Mouse (Mus musculus) stomach, postnatal 0 days (tissue): ENCODE results near the gene Coq9.

Experiments
- CTCF ChIP-seq: IDR thresholded peaks from 2 replicates; pipeline ENCODE4 v1.5.1; 2016; ENCODE audit warnings: antibody characterized with exemption, low read depth, mild to moderate bottlenecking, moderate library complexity
- EP300 ChIP-seq: optimal IDR thresholded peaks from 2 replicates; pipeline ENCODE3; 2016; ENCODE audit warnings: antibody characterized with exemption

DNA sequence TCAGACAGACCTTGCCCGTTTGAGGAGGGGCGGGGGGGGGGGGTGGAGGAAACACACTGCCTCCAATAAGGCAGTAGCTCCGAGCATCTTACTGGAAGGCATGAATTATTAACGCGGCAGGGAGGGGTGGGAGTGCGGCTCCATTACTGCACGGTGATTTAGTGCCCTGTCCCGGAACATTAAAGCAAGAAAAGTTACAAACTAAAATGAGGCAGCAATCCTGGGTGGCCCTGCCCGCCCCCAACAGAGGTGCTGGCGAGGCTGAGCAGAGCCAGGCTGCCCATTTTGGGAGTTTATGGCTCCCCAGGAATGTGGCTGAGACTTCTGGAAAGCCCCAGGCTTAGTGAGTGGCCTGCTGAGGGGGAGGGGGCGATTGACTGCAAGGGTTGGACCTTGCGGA is 65.6 kb downstream of the Coq9 start:
- no peak for TF ChIP-seq CTCF
- no peak for TF ChIP-seq EP300
